Mouse (Mus musculus): ENCODE data around the gene Dchs2.

- no peak for TF ChIP-seq CTCF (IDR thresholded peaks at IDR 0.05; ENCODE audit: low read depth)
- no peak for TF ChIP-seq EP300 (optimal IDR thresholded peaks at IDR 0.05)
These were observed 163.2 kb downstream of the Dchs2 start for GRCm38 (mm10) chr3:83290953-83291352.
